Mouse (Mus musculus): ENCODE data around the gene Entpd3. TPM values are rescaled to one million over a fixed set of nuclear protein-coding genes. Genes with fewer than 3 reads are reported as not detected.

Gene Entpd3
- total RNA-seq, 2 experiments from 2014 or later = 5.6 to 8.0 TPM

GRCm38 (mm10) chr9:120575748-120576661, 36.4 kb downstream of the Entpd3 start:
- intact Hi-C loops (cut with DNase I) = loop anchor here (10.0 kb wide), 1 partner anchor 141 kb away; no protein-coding TSS in a partner anchor
- no peak for DNase-seq (ENCODE audit: low spot score in 2 of 2)

GRCm38 (mm10) chr9:120576662-120577013, 37.0 kb downstream of the Entpd3 start:
- DNase-seq (ENCODE audit: low spot score in 2 of 2) = no peak
- intact Hi-C loops (cut with DNase I) = loop anchor here (10.0 kb wide), 1 partner anchor 142 kb away; no protein-coding TSS in a partner anchor

- DNase-seq (ENCODE audit: low spot score in 2 of 2) = peak; percentile 81 to 84
- intact Hi-C loops (cut with DNase I) = loop anchor here (10.0 kb wide), 1 partner anchor 142 kb away; no protein-coding TSS in a partner anchor
These were observed 37.6 kb downstream of the Entpd3 start for GRCm38 (mm10) chr9:120577133-120577651.

- DNase-seq (ENCODE audit: low spot score in 2 of 2) = no peak
- intact Hi-C loops (cut with DNase I) = loop anchor here (10.0 kb wide), 1 partner anchor 143 kb away; no protein-coding TSS in a partner anchor
These were observed 38.2 kb downstream of the Entpd3 start for GRCm38 (mm10) chr9:120577706-120578405.

- DNase-seq (ENCODE audit: low spot score in 2 of 2) = no peak
- intact Hi-C loops (cut with DNase I) = loop anchor here (10.0 kb wide), 1 partner anchor 144 kb away; no protein-coding TSS in a partner anchor
These were observed 39.1 kb downstream of the Entpd3 start for GRCm38 (mm10) chr9:120578701-120579100.

- DNase-seq (ENCODE audit: low spot score in 2 of 2) = no peak
- intact Hi-C loops (cut with DNase I) = loop anchor here (10.0 kb wide), 1 partner anchor 145 kb away; no protein-coding TSS in a partner anchor
These were observed 40.2 kb downstream of the Entpd3 start for GRCm38 (mm10) chr9:120579808-120580207.

GRCm38 (mm10) chr9:120581941-120582618, 42.5 kb downstream of the Entpd3 start:
- DNase-seq (ENCODE audit: low spot score in 2 of 2) = no peak

GRCm38 (mm10) chr9:120582619-120583308, 43.1 kb downstream of the Entpd3 start:
- DNase-seq (ENCODE audit: low spot score in 2 of 2) = peak; percentile 78 to 84
- intact Hi-C loops (cut with DNase I) = no loop called here

More at GRCm38 (mm10) chr9:120581941-120582618, 42.5 kb downstream of the Entpd3 start:
- intact Hi-C loops (cut with DNase I) = no loop called here

GRCm38 (mm10) chr9:120583314-120583713, 43.7 kb downstream of the Entpd3 start:
- intact Hi-C loops (cut with DNase I) = no loop called here
- no peak for DNase-seq (ENCODE audit: low spot score in 2 of 2)

GRCm38 (mm10) chr9:120586546-120586945, 46.9 kb downstream of the Entpd3 start:
- intact Hi-C loops (cut with DNase I) = loop anchor here (2.0 kb wide), 1 partner anchor 84 kb away; no protein-coding TSS in a partner anchor
- peak; percentile 39 to 55 for DNase-seq (ENCODE audit: low spot score in 2 of 2)

- intact Hi-C loops (cut with DNase I) = no loop called here
- peak; percentile 46 to 57 for DNase-seq (ENCODE audit: low spot score in 2 of 2)
These were observed 51.9 kb downstream of the Entpd3 start for GRCm38 (mm10) chr9:120591490-120591889.

- intact Hi-C loops (cut with DNase I) = no loop called here
These were observed 53.9 kb downstream of the Entpd3 start for GRCm38 (mm10) chr9:120593383-120594101.

GRCm38 (mm10) chr9:120594839-120595238, 55.2 kb downstream of the Entpd3 start:
- no peak for DNase-seq (ENCODE audit: low spot score in 2 of 2)
- intact Hi-C loops (cut with DNase I) = no loop called here

More at GRCm38 (mm10) chr9:120593383-120594101, 53.9 kb downstream of the Entpd3 start:
- no peak for DNase-seq (ENCODE audit: low spot score in 2 of 2)

GRCm38 (mm10) chr9:120595306-120595705, 55.7 kb downstream of the Entpd3 start:
- intact Hi-C loops (cut with DNase I) = no loop called here

GRCm38 (mm10) chr9:120601488-120602171, 62.0 kb downstream of the Entpd3 start:
- peak; percentile 64 to 65 for DNase-seq (ENCODE audit: low spot score in 2 of 2)
- intact Hi-C loops (cut with DNase I) = loop anchor here (2.0 to 10.0 kb wide), 4 partner anchors 176 to 641 kb away; no protein-coding TSS in a partner anchor

More at GRCm38 (mm10) chr9:120595306-120595705, 55.7 kb downstream of the Entpd3 start:
- DNase-seq (ENCODE audit: low spot score in 2 of 2) = no peak

GRCm38 (mm10) chr9:120602172-120602838, 62.7 kb downstream of the Entpd3 start:
- DNase-seq (ENCODE audit: low spot score in 2 of 2) = no peak
- intact Hi-C loops (cut with DNase I) = loop anchor here (2.0 to 10.0 kb wide), 4 partner anchors 175 to 640 kb away; no protein-coding TSS in a partner anchor

All from left cerebral cortex, postnatal 36 days (tissue).